Mouse (Mus musculus): ENCODE data around the gene Ero1lb. TPM values are rescaled to one million over a fixed set of nuclear protein-coding genes. Genes with fewer than 3 reads are reported as not detected.

Gene Ero1lb
- total RNA-seq (2021): 1 to 10 TPM in 1 of 2 experiments, under 1 TPM in 1; 0.66 to 1.2 TPM
- long read RNA-seq, experiment 1, partial matches to known transcripts: 0 of 1 reads
- long read RNA-seq, experiment 1, other reads (novel, unspliced or antisense): 1 of 1 reads
- long read RNA-seq, experiment 2: 0 reads

- intact Hi-C loops (cut with DNase I; ENCODE audit: low total_unique reads): no loop called here
- peak; percentile 96 for DNase-seq
Observed at GRCm38 (mm10) chr13:12565621-12566390, at the start of gene Ero1lb. Ero1lb (plus strand) TSS chr13:12565874.

- DNase-seq: no peak
- intact Hi-C loops (cut with DNase I; ENCODE audit: low total_unique reads): no loop called here
Observed at GRCm38 (mm10) chr13:12519371-12519770, 46.3 kb upstream of the Ero1lb start.

- DNase-seq: peak; percentile 56
- intact Hi-C loops (cut with DNase I; ENCODE audit: low total_unique reads): no loop called here
Observed at GRCm38 (mm10) chr13:12519955-12520584, 45.6 kb upstream of the Ero1lb start, which contains the start of gene Edaradd. Edaradd (minus strand) TSS chr13:12520438.

- intact Hi-C loops (cut with DNase I; ENCODE audit: low total_unique reads): no loop called here
- DNase-seq: no peak
Observed at GRCm38 (mm10) chr13:12522346-12522745, 43.3 kb upstream of the Ero1lb start.

- intact Hi-C loops (cut with DNase I; ENCODE audit: low total_unique reads): no loop called here
- no peak for DNase-seq
Observed at GRCm38 (mm10) chr13:12525678-12526077, 40.0 kb upstream of the Ero1lb start.

GRCm38 (mm10) chr13:12534628-12535027 lies 31.0 kb upstream of the Ero1lb start:
- intact Hi-C loops (cut with DNase I; ENCODE audit: low total_unique reads): no loop called here
- no peak for DNase-seq

GRCm38 (mm10) chr13:12537971-12538370 lies 27.7 kb upstream of the Ero1lb start:
- DNase-seq: no peak
- intact Hi-C loops (cut with DNase I; ENCODE audit: low total_unique reads): no loop called here

GRCm38 (mm10) chr13:12539716-12540115 lies 26.0 kb upstream of the Ero1lb start:
- intact Hi-C loops (cut with DNase I; ENCODE audit: low total_unique reads): no loop called here
- no peak for DNase-seq

GRCm38 (mm10) chr13:12540119-12540518 lies 25.6 kb upstream of the Ero1lb start:
- no peak for DNase-seq
- intact Hi-C loops (cut with DNase I; ENCODE audit: low total_unique reads): no loop called here

- intact Hi-C loops (cut with DNase I; ENCODE audit: low total_unique reads): no loop called here
- peak; percentile 43 for DNase-seq
Observed at GRCm38 (mm10) chr13:12542006-12542981, 23.4 kb upstream of the Ero1lb start.

GRCm38 (mm10) chr13:12543246-12543645 lies 22.4 kb upstream of the Ero1lb start:
- intact Hi-C loops (cut with DNase I; ENCODE audit: low total_unique reads): no loop called here
- DNase-seq: no peak

GRCm38 (mm10) chr13:12543880-12544568 lies 21.6 kb upstream of the Ero1lb start:
- intact Hi-C loops (cut with DNase I; ENCODE audit: low total_unique reads): no loop called here

GRCm38 (mm10) chr13:12554211-12554610 lies 11.5 kb upstream of the Ero1lb start:
- DNase-seq: no peak
- intact Hi-C loops (cut with DNase I; ENCODE audit: low total_unique reads): no loop called here

More at GRCm38 (mm10) chr13:12543880-12544568, 21.6 kb upstream of the Ero1lb start:
- DNase-seq: no peak

- intact Hi-C loops (cut with DNase I; ENCODE audit: low total_unique reads): no loop called here
- no peak for DNase-seq
Observed at GRCm38 (mm10) chr13:12559044-12559443, 6.6 kb upstream of the Ero1lb start.

GRCm38 (mm10) chr13:12559462-12560120 lies 6.1 kb upstream of the Ero1lb start:
- no peak for DNase-seq
- intact Hi-C loops (cut with DNase I; ENCODE audit: low total_unique reads): no loop called here

- no peak for DNase-seq
- intact Hi-C loops (cut with DNase I; ENCODE audit: low total_unique reads): no loop called here
Observed at GRCm38 (mm10) chr13:12561729-12562128, 3.9 kb upstream of the Ero1lb start.

- intact Hi-C loops (cut with DNase I; ENCODE audit: low total_unique reads): no loop called here
- DNase-seq: no peak
Observed at GRCm38 (mm10) chr13:12562256-12562655, 3.4 kb upstream of the Ero1lb start.

- intact Hi-C loops (cut with DNase I; ENCODE audit: low total_unique reads): no loop called here
Observed at GRCm38 (mm10) chr13:12567936-12568335, 2.3 kb downstream of the Ero1lb start.

More at GRCm38 (mm10) chr13:12567936-12568335, 2.3 kb downstream of the Ero1lb start:
- no peak for DNase-seq

Data from gastrocnemius, postnatal 14 days (tissue).